Mouse (Mus musculus): ENCODE measurements around the gene Galnt10. TPM values are rescaled to one million over a fixed set of nuclear protein-coding genes. Genes with fewer than 3 reads are reported as not detected.

Gene Galnt10
- polyA plus RNA-seq, 1 experiment: 16.1 TPM

DNA sequence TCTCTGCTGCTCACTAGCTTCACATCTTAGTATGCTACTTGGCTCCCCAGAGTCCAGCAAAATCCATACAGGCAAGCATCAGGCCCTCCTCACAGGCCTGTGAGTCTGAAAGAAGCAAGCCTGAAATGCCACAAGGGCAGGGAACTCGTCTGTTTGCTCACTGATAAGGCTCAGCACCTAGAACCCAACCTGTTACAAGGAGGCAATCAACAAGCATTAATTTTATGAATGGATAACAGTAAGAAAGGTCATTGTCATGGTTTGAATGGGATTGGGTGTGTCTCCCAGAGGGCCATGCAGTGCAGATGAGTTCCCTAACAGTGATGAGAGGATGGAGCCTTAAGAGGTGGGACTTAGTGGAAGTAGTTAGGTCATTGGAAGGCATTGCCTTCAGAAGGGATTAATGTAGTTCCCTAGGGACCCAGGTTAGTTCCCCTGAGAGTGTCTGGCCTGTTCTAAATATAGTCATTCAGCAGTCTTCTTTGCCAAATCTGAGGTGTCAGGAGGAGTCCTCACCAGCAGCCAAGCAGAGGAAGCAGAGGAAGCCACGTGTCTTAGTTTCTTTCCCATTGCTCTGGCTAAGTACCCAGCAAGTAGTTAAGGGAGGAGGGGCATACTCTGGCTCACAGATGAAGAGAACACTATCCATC, 43.3 kb upstream of the Galnt10 start:
- Histone ChIP-seq H3K4me1 (ENCODE audit: control insufficient read depth, insufficient read depth, low read length) (peaks cover 2% of the 10 kb centered on the region), H3K9me3 (replicated peaks; ENCODE audit: control insufficient read depth, insufficient read depth, low read length, poor library complexity, severe bottlenecking) (peaks cover 11% of the 10 kb centered on the region; the same call in 1 of the 2 replicates), H3K27me3 (ENCODE audit: control insufficient read depth, insufficient read depth, low read length, poor library complexity, severe bottlenecking) (no peaks in the 10 kb centered on the region; the same call in 1 of the 2 replicates), H3K27ac (ENCODE audit: insufficient read depth, low read length) (no peak overlapping the region), H3K36me3 (ENCODE audit: control insufficient read depth, insufficient read depth, low read length, poor library complexity, severe bottlenecking) (no peaks in the 10 kb centered on the region), H3K9ac (ENCODE audit: low read depth, poor library complexity, severe bottlenecking) (no peak overlapping the region), H3K4me3 (ENCODE audit: low read depth, low read length) (no peak overlapping the region)
- no peak for TF ChIP-seq CTCF (IDR thresholded peaks at IDR 0.05; ENCODE audit: low read depth, low read length)
- no peak for TF ChIP-seq POLR2A (IDR thresholded peaks at IDR 0.05; ENCODE audit: insufficient read depth, low read length)
- no peak for TF ChIP-seq EP300 (IDR thresholded peaks at IDR 0.05; ENCODE audit: insufficient read depth, low read depth, low read length)

DNA sequence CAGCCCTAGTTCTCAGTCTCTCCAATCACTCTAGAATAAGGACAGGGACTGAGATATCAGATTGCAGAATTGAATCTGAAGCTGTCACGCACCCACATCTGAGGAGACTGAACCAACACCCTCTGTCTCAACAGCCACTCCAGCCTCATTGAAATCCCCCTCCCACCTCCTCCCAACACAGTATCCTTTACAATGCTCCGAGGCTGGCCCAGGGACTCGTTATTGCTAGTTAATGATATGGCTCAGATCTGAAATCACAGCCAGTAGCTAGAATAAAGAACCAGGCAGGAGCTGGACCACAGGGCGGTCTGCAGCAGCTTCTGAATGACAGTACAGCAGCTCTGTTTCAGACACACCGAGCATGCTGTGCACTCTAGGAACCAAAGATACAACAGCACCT, 40.2 kb upstream of the Galnt10 start:
- Histone ChIP-seq H3K27me3 (ENCODE audit: control insufficient read depth, insufficient read depth, low read length, poor library complexity, severe bottlenecking) (no peaks in the 10 kb centered on the region; the same call in 1 of the 2 replicates), H3K9me3 (replicated peaks; ENCODE audit: control insufficient read depth, insufficient read depth, low read length, poor library complexity, severe bottlenecking) (no peaks in the 10 kb centered on the region), H3K4me3 (ENCODE audit: low read depth, low read length) (no peak overlapping the region), H3K36me3 (ENCODE audit: control insufficient read depth, insufficient read depth, low read length, poor library complexity, severe bottlenecking) (no peaks in the 10 kb centered on the region), H3K27ac (ENCODE audit: insufficient read depth, low read length) (no peak overlapping the region), H3K9ac (ENCODE audit: low read depth, poor library complexity, severe bottlenecking) (no peak overlapping the region), H3K4me1 (ENCODE audit: control insufficient read depth, insufficient read depth, low read length) (peaks cover 2% of the 10 kb centered on the region)
- TF ChIP-seq POLR2A (IDR thresholded peaks at IDR 0.05; ENCODE audit: insufficient read depth, low read length) (no peak), EP300 (IDR thresholded peaks at IDR 0.05; ENCODE audit: insufficient read depth, low read depth, low read length) (no peak), CTCF (IDR thresholded peaks at IDR 0.05; ENCODE audit: low read depth, low read length) (no peak)

DNA sequence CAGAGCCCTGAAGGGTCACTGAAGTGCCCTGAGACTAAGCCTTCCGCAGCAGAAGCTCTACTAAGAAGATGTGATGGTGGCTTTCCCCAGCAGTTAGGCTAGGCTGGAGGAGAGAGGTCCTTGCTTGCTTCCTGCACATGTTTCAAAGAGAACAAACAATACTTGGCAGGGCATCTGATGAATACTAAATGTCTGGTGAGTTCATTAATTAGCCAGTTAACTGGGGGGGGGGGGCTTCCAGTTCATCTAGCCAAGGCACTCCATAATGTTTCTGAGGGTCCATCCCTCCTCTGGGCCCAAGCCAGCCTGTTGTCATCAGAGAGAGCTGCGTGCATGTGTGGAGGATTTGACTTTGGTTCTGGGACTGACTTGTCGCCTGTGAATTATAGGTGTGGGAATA, 39.6 kb upstream of the Galnt10 start:
- Histone ChIP-seq H3K9ac (ENCODE audit: low read depth, poor library complexity, severe bottlenecking) (no peak overlapping the region), H3K36me3 (ENCODE audit: control insufficient read depth, insufficient read depth, low read length, poor library complexity, severe bottlenecking) (no peaks in the 10 kb centered on the region), H3K9me3 (replicated peaks; ENCODE audit: control insufficient read depth, insufficient read depth, low read length, poor library complexity, severe bottlenecking) (no peaks in the 10 kb centered on the region), H3K4me3 (ENCODE audit: low read depth, low read length) (no peak overlapping the region), H3K27me3 (ENCODE audit: control insufficient read depth, insufficient read depth, low read length, poor library complexity, severe bottlenecking) (no peaks in the 10 kb centered on the region; the same call in 1 of the 2 replicates), H3K4me1 (ENCODE audit: control insufficient read depth, insufficient read depth, low read length) (peaks cover 2% of the 10 kb centered on the region), H3K27ac (ENCODE audit: insufficient read depth, low read length) (no peak overlapping the region)
- no peak for TF ChIP-seq EP300 (IDR thresholded peaks at IDR 0.05; ENCODE audit: insufficient read depth, low read depth, low read length)
- no peak for TF ChIP-seq POLR2A (IDR thresholded peaks at IDR 0.05; ENCODE audit: insufficient read depth, low read length)
- no peak for TF ChIP-seq CTCF (IDR thresholded peaks at IDR 0.05; ENCODE audit: low read depth, low read length)

DNA sequence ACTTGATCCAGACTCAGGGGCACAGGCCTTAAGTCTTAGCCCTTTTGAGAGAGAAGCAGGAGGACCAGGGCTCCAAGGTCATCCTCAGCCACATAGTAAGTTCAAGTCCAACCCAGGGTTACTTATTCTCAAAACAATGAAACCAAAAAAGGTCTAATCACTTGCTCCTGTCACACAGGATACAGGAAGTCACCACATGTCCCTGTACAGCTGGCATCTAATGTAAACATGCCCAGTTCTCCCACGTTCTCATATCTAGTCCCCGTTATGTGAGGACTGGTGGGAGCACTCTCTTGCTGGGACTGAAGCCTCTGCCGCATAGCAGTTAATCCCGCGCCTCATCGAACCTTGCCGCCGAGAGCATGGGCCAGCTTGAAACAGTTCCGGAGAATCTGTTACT, 30.7 kb upstream of the Galnt10 start:
- H3K36me3 ChIP-seq (ENCODE audit: control insufficient read depth, insufficient read depth, low read length, poor library complexity, severe bottlenecking): no peaks in the 10 kb centered on the region
- no peak for TF ChIP-seq POLR2A (IDR thresholded peaks at IDR 0.05; ENCODE audit: insufficient read depth, low read length)
- TF ChIP-seq EP300 (IDR thresholded peaks at IDR 0.05; ENCODE audit: insufficient read depth, low read depth, low read length): no peak
- TF ChIP-seq CTCF (IDR thresholded peaks at IDR 0.05; ENCODE audit: low read depth, low read length): no peak
- peaks cover 2% of the 10 kb centered on the region for H3K4me1 ChIP-seq (ENCODE audit: control insufficient read depth, insufficient read depth, low read length)
- H3K9ac ChIP-seq (ENCODE audit: low read depth, poor library complexity, severe bottlenecking): no peak overlapping the region
- H3K4me3 ChIP-seq (ENCODE audit: low read depth, low read length): no peak overlapping the region
- no peaks in the 10 kb centered on the region for H3K9me3 ChIP-seq (replicated peaks; ENCODE audit: control insufficient read depth, insufficient read depth, low read length, poor library complexity, severe bottlenecking)
- H3K27ac ChIP-seq (ENCODE audit: insufficient read depth, low read length): no peak overlapping the region
- H3K27me3 ChIP-seq (ENCODE audit: control insufficient read depth, insufficient read depth, low read length, poor library complexity, severe bottlenecking): no peaks in the 10 kb centered on the region

DNA sequence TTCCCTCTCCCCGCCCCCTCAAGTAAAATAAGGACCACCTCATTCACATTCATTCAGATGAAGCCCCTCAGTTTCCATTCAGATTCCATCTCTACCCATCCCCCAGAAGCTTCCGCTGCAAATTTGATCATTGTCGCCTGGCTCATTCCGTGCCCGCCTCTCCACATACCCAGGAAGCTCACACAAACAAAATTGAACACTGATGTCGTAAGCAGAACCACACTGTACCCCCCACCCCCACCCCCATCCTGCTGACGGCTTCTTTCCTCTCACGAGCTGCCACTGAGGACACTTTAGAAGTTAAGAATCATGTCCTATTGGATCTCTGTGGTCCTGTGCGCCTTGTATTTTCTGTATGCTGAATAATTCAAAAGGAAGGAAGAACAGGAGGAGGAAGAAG, 30.0 kb upstream of the Galnt10 start:
- Histone ChIP-seq H3K4me3 (ENCODE audit: low read depth, low read length) (no peak overlapping the region), H3K27me3 (ENCODE audit: control insufficient read depth, insufficient read depth, low read length, poor library complexity, severe bottlenecking) (no peaks in the 10 kb centered on the region), H3K4me1 (ENCODE audit: control insufficient read depth, insufficient read depth, low read length) (peaks cover 2% of the 10 kb centered on the region), H3K9ac (ENCODE audit: low read depth, poor library complexity, severe bottlenecking) (no peak overlapping the region), H3K9me3 (replicated peaks; ENCODE audit: control insufficient read depth, insufficient read depth, low read length, poor library complexity, severe bottlenecking) (no peaks in the 10 kb centered on the region), H3K36me3 (ENCODE audit: control insufficient read depth, insufficient read depth, low read length, poor library complexity, severe bottlenecking) (no peaks in the 10 kb centered on the region), H3K27ac (ENCODE audit: insufficient read depth, low read length) (no peak overlapping the region)
- TF ChIP-seq CTCF (IDR thresholded peaks at IDR 0.05; ENCODE audit: low read depth, low read length) (no peak), POLR2A (IDR thresholded peaks at IDR 0.05; ENCODE audit: insufficient read depth, low read length) (no peak), EP300 (IDR thresholded peaks at IDR 0.05; ENCODE audit: insufficient read depth, low read depth, low read length) (no peak)

DNA sequence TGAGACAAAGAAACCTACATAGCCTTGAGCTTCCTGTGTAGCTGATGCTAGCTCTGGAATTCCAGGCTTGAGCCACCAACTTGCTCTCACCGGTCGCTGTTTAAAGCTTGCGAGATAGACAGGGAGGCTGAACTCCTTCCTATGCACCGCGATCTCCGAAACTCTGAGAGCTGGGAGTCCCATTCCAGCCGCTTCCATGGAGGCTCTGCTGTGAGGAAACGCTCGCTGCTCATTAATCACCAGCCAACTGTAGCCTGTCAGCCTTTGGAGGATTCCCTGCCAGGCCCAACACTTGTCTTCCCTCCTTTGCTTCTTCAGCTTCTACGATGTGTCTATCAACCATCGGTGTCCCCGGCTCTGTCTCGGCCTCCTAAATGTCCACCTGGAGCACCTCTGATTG, 29.4 kb upstream of the Galnt10 start:
- H3K9me3 ChIP-seq (replicated peaks; ENCODE audit: control insufficient read depth, insufficient read depth, low read length, poor library complexity, severe bottlenecking): no peaks in the 10 kb centered on the region
- no peak overlapping the region for H3K9ac ChIP-seq (ENCODE audit: low read depth, poor library complexity, severe bottlenecking)
- TF ChIP-seq POLR2A (IDR thresholded peaks at IDR 0.05; ENCODE audit: insufficient read depth, low read length): no peak
- TF ChIP-seq EP300 (IDR thresholded peaks at IDR 0.05; ENCODE audit: insufficient read depth, low read depth, low read length): no peak
- TF ChIP-seq CTCF (IDR thresholded peaks at IDR 0.05; ENCODE audit: low read depth, low read length): no peak
- H3K4me1 ChIP-seq (ENCODE audit: control insufficient read depth, insufficient read depth, low read length): peaks cover 2% of the 10 kb centered on the region
- H3K36me3 ChIP-seq (ENCODE audit: control insufficient read depth, insufficient read depth, low read length, poor library complexity, severe bottlenecking): no peaks in the 10 kb centered on the region
- no peak overlapping the region for H3K4me3 ChIP-seq (ENCODE audit: low read depth, low read length)
- no peaks in the 10 kb centered on the region for H3K27me3 ChIP-seq (ENCODE audit: control insufficient read depth, insufficient read depth, low read length, poor library complexity, severe bottlenecking)
- no peak overlapping the region for H3K27ac ChIP-seq (ENCODE audit: insufficient read depth, low read length)

Data from ES-Bruce4 (cell line).